Mouse (Mus musculus): ENCODE measurements around the gene Map4k2. TPM values are rescaled to one million over a fixed set of nuclear protein-coding genes. Genes with fewer than 3 reads are reported as not detected.

The Map4k2 gene
- total and polyA plus RNA-seq, 3 experiments = 55.5 to 119 (median 95.2) TPM

DNA sequence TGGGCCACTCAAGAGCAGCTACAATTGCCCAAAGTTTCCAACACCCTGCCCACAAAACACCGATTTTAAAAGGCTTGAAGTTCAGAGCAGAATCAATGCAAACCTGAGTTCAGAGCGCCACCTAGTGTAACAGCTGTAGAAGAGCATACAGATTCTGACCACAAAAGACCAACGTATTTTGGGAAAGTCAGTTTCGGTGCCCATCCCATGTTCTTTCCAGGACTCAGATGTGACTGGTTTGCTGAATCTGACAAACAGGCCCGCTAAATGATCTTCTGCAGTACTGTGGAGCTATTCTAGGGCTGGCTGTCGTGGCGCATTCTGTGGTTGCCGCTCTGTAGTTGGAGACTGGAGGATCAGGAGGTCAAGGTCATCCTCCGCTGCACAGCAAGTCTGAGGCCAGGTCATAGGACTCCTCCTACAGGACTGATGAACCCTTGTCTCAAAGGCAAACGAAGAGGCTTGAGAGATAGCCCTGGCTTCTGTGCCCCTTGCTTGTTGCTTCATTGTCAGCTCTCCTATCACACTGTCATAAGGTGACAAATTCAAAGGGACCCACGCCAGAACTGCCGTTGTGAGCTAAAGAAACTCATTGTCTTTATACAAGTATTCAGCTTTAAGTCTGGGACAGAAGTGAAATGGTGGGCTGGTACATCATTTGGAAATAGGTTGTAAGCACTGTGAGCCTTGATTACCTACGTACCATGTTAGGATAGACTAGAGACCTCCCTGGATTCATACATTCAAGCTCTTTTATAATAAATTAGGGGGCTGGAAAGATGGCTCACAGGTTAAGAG is 9.0 kb upstream of the Map4k2 start (continued):
- no peak for TF ChIP-seq E2F4 (IDR thresholded peaks at IDR 0.05; ENCODE audit: insufficient replicate concordance, low read depth, low read length)
- no peak for TF ChIP-seq RCOR1 (conservative IDR thresholded peaks at IDR 0.05; ENCODE audit: low read depth, low read length)
- no peak for TF ChIP-seq PAX5 (IDR thresholded peaks at IDR 0.05; ENCODE audit: low read length)
- TF ChIP-seq ETS1 (conservative IDR thresholded peaks at IDR 0.05; ENCODE audit: low read depth, low read length) = no peak
- TF ChIP-seq CHD1 (IDR thresholded peaks at IDR 0.05; ENCODE audit: low read depth, low read length) = no peak
- no peak for TF ChIP-seq ELF1 (IDR thresholded peaks at IDR 0.05; ENCODE audit: low read depth, low read length)
- no peak for TF ChIP-seq USF2 (conservative IDR thresholded peaks at IDR 0.05; ENCODE audit: low read depth, low read length)
- no peak for TF ChIP-seq ZNF384 (IDR thresholded peaks at IDR 0.05; ENCODE audit: low read depth, low read length)
- TF ChIP-seq SMC3 (IDR thresholded peaks at IDR 0.05; ENCODE audit: low read depth, low read length) = peak; percentile 88
- TF ChIP-seq RAD21 (IDR thresholded peaks at IDR 0.05; ENCODE audit: low read depth, low read length) = peak; percentile 97
- no peak; the same call in 1 of the 2 replicates for TF ChIP-seq MXI1 (IDR thresholded peaks at IDR 0.05; ENCODE audit: low read depth, low read length)
- peak; percentile 87 to 98 for TF ChIP-seq CTCF (conservative IDR thresholded peaks at IDR 0.05 in 1 of 2, IDR thresholded peaks at IDR 0.05 in 1 of 2; ENCODE audit: low read depth in 2 of 2, low read length in 2 of 2)
- peak; percentile 40; the same call in 1 of the 2 replicates for TF ChIP-seq MEF2A (IDR thresholded peaks at IDR 0.05; ENCODE audit: borderline replicate concordance, low read depth, low read length)

DNA sequence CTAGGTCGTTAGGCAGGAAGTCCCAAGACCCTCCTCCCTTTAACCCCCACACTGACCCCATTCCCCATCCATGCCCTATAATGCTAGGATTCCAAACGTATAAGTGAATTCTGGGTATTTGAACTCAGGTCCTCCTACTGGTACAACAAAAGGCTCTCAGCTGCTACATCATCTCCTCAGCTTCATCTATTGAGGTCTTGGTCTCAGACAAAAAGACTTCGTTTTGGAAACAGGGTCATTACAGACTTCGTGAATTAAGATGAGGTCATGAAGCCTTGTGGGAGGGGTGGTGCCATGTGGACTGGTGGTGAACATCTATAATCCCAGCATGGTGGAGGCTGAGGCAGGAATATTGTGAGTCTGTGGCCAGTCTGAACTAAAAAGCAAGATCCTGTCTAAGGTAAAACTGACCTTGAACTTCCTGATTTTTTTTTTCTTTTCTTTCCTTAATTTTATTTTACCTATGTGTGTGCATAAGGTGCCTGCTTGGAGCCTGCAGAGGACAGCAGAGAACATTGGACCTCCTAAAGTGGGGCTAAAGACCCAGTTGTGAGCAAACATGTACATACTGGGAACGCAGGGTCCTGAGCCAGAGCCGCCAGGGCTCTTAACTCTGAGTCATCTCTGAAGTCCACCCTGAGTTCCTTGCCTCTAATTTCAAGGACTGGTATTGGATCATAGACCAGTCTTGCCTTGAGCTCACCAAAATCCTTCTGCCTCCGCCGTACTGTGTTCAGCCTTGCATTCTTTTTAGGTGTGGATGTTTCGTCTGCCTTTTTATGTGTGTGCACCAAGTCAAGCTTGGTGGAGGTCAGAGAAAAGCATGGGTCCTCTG is 7.0 kb upstream of the Map4k2 start:
- H3K36me3 ChIP-seq (replicated peaks in 1 of 2; ENCODE audit: control insufficient read depth in 1 of 2, insufficient read depth in 1 of 2, low read length in 1 of 2) = peaks cover 22 to 26% of the 10 kb centered on the region in 2 experiments
- peak overlapping the region; percentile 40; the same call in 1 of the 2 replicates for H3K27ac ChIP-seq (ENCODE audit: insufficient read depth, low read depth)
- in situ Hi-C loops (cut with MboI; ENCODE audit: low pct_ligation_motif_present, low pct_unique_long_range_greater_than_20kb, low sequenced_read_pairs) = no loop called here
- H3K9ac ChIP-seq (ENCODE audit: insufficient read depth, low read depth) = peak overlapping the region; percentile 76
- dilution Hi-C loops (cut with MboI; ENCODE audit: extremely low pct_ligation_motif_present, extremely low pct_unique_long_range_greater_than_20kb, low sequenced_read_pairs) = no loop called here
- TF ChIP-seq MAX (IDR thresholded peaks at IDR 0.05; ENCODE audit: low read length) = 0 out of 2 replicates have a peak, but pooled peaks have one; percentile 37
- 0 out of 2 replicates have a peak, but pooled peaks have one; percentile 44 for TF ChIP-seq CHD1 (IDR thresholded peaks at IDR 0.05; ENCODE audit: low read depth, low read length)
- no peak for TF ChIP-seq ZNF384 (IDR thresholded peaks at IDR 0.05; ENCODE audit: low read depth, low read length)
- no peak for TF ChIP-seq TCF12 (IDR thresholded peaks at IDR 0.05; ENCODE audit: low read depth, low read length)
- TF ChIP-seq RCOR1 (conservative IDR thresholded peaks at IDR 0.05; ENCODE audit: low read depth, low read length) = no peak
- no peak for TF ChIP-seq ZMIZ1 (IDR thresholded peaks at IDR 0.05; ENCODE audit: low read depth, low read length)
- peak; percentile 67 for TF ChIP-seq IRF4 (IDR thresholded peaks at IDR 0.05; ENCODE audit: low read depth, low read length)
- TF ChIP-seq MAZ (IDR thresholded peaks at IDR 0.05; ENCODE audit: low read depth, low read length) = no peak
- TF ChIP-seq MXI1 (IDR thresholded peaks at IDR 0.05; ENCODE audit: low read depth, low read length) = no peak
- TF ChIP-seq MEF2A (IDR thresholded peaks at IDR 0.05; ENCODE audit: borderline replicate concordance, low read depth, low read length) = no peak
- no peak for TF ChIP-seq RAD21 (IDR thresholded peaks at IDR 0.05; ENCODE audit: low read depth, low read length)
- no peak for TF ChIP-seq PAX5 (IDR thresholded peaks at IDR 0.05; ENCODE audit: low read length)
- TF ChIP-seq ZC3H11A (IDR thresholded peaks at IDR 0.05; ENCODE audit: low read depth, low read length) = no peak
- TF ChIP-seq CTCF (conservative IDR thresholded peaks at IDR 0.05 in 1 of 2, IDR thresholded peaks at IDR 0.05 in 1 of 2; ENCODE audit: low read depth in 2 of 2, low read length in 2 of 2) = no peak
- TF ChIP-seq NRF1 (IDR thresholded peaks at IDR 0.05; ENCODE audit: low read depth, low read length) = no peak
- no peak for TF ChIP-seq ELF1 (IDR thresholded peaks at IDR 0.05; ENCODE audit: low read depth, low read length)
- peak overlapping the region; percentile 67 for H3K4me2 ChIP-seq (ENCODE audit: insufficient read depth, low read depth, poor library complexity, severe bottlenecking)
- H3K27me3 ChIP-seq (replicated peaks) = no peaks in the 10 kb centered on the region
- peaks cover 30 to 61% of the 10 kb centered on the region in 2 experiments for H3K4me1 ChIP-seq (ENCODE audit: control insufficient read depth in 1 of 2, insufficient read depth in 2 of 2)
- peak overlapping the region; percentile 78 to 87 (median 79) for H3K4me3 ChIP-seq (replicated peaks in 1 of 3; ENCODE audit: low read depth in 2 of 3, low read length in 2 of 3, poor library complexity in 1 of 3)
- H3K79me2 ChIP-seq (replicated peaks; ENCODE audit: control insufficient read depth, extremely low read depth, insufficient read depth, poor library complexity, severe bottlenecking) = peaks cover 20% of the 10 kb centered on the region
- no peaks in the 10 kb centered on the region for H3K9me3 ChIP-seq (replicated peaks; ENCODE audit: low read length)
- DNase-seq (ENCODE audit: extremely low read depth) = no peak
